25 mouse cellular contexts compared by ENCODE assay signal in the genomic region with DNA sequence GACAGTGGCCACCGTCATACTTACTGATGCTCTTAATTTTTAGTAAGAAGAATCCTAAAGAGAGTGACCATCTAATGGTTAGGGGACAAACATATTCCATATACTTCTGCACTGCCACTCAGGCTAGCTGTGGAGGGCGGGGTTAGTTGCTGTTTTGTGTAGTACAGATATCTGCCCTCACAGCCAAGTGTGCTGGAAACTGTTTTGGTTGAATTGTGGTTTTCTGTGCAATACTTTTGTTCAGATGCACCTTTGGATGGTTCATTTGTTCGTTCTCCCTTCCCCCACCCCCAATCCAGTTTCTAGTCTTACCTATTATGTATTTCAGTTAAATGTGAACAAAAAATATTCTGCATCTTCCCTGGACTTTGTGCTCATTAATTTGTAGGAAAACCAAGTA.
DNase-seq lines count a peak whose midpoint lies in the region; ATAC-seq and TF ChIP-seq lines count a peak whose summit lies in the region.
"Had no signal": no experiment of that assay in that cellular context is flagged by ENCODE, and none has a peak within 500 bp of the region (broad histone marks: within the 10 kb centered on the region; RNA-seq: fewer than 3 reads in every experiment).

No protein-coding gene starts in this region.

- no peak for DNase-seq in stomach, postnatal 0 days (ENCODE audit: low spot score)
- DNase-seq in liver, embryonic 14.5 days (ENCODE audit: low read depth in 3 of 3, low spot score in 3 of 3) = no peak
- no peak for DNase-seq in kidney, adult 9 months
- no peak for DNase-seq in cerebellum, adult 18-20 months
- DNase-seq: adrenal gland, postnatal 14 days; cerebellum, adult 11-12 months; cerebellum, postnatal 10 days; gastrocnemius, postnatal 14 days; heart, postnatal 4 days; kidney, adult 8-10 months; kidney, postnatal 25 days; left cerebral cortex, postnatal 4 days; lung, embryonic 14.5 days; lung, postnatal 14 days; right cerebral cortex, postnatal 4 days had no signal

- no peaks in the 10 kb centered on the region for H3K4me1 ChIP-seq in stomach, embryonic 15.5 days
- no peaks in the 10 kb centered on the region for H3K4me1 ChIP-seq in stomach, postnatal 0 days (replicated peaks; ENCODE audit: control insufficient read depth, insufficient read depth)
- H3K4me1 ChIP-seq in liver, embryonic 14.5 days (replicated peaks; ENCODE audit: control insufficient read depth in 2 of 2, insufficient read depth in 2 of 2, low read length in 1 of 2) = peaks cover 52 to 76% of the 10 kb centered on the region in 2 experiments
- H3K4me1 ChIP-seq in forebrain, embryonic 12.5 days = no peaks in the 10 kb centered on the region
- H3K4me1 ChIP-seq: hindbrain, embryonic 13.5 days; neural tube, embryonic 12.5 days had no signal

- no peak for TF ChIP-seq CTCF in stomach, postnatal 0 days (IDR thresholded peaks at IDR 0.05; ENCODE audit: low read depth)
- no peak for TF ChIP-seq CTCF in liver, embryonic 14.5 days (IDR thresholded peaks at IDR 0.05; ENCODE audit: low read depth)

- H3K36me3 ChIP-seq in stomach, embryonic 15.5 days = no peaks in the 10 kb centered on the region
- H3K36me3 ChIP-seq in stomach, postnatal 0 days (ENCODE audit: control insufficient read depth, insufficient read depth, low read length) = no peaks in the 10 kb centered on the region
- no peaks in the 10 kb centered on the region for H3K36me3 ChIP-seq in liver, embryonic 14.5 days (replicated peaks; ENCODE audit: control insufficient read depth, insufficient read depth, low read depth)
- H3K36me3 ChIP-seq in forebrain, embryonic 12.5 days (replicated peaks) = no peaks in the 10 kb centered on the region
- H3K36me3 ChIP-seq: hindbrain, embryonic 13.5 days; neural tube, embryonic 12.5 days had no signal

- no peaks in the 10 kb centered on the region for H3K27me3 ChIP-seq in stomach, embryonic 15.5 days (replicated peaks)
- no peaks in the 10 kb centered on the region for H3K27me3 ChIP-seq in stomach, postnatal 0 days (ENCODE audit: control insufficient read depth, insufficient read depth, low read length)
- H3K27me3 ChIP-seq in liver, embryonic 14.5 days (ENCODE audit: control insufficient read depth, insufficient read depth, low read length) = no peaks in the 10 kb centered on the region
- H3K27me3 ChIP-seq in forebrain, embryonic 12.5 days = no peaks in the 10 kb centered on the region
- H3K27me3 ChIP-seq: hindbrain, embryonic 13.5 days; neural tube, embryonic 12.5 days had no signal

- ATAC-seq in stomach, embryonic 15.5 days (ENCODE audit: insufficient read depth, low FRiP score, low read depth) = peak; percentile 75; the same call in 1 of the 2 replicates
- ATAC-seq in stomach, postnatal 0 days (ENCODE audit: low FRiP score, low TSS enrichment) = no peak
- ATAC-seq in erythroid progenitor cell, adult 5-6 weeks (replicated peaks; ENCODE audit: low FRiP score, poor library complexity, severe bottlenecking) = peak; percentile 74
- ATAC-seq in liver, embryonic 14.5 days (ENCODE audit: insufficient read depth) = peak; percentile 74
- ATAC-seq in megakaryocyte-erythroid progenitor cell, adult 5-6 weeks (replicated peaks; ENCODE audit: low FRiP score, low TSS enrichment, poor library complexity, severe bottlenecking) = peak; percentile 51
- ATAC-seq in forebrain, embryonic 12.5 days (ENCODE audit: low FRiP score) = no peak
- ATAC-seq: intestine, embryonic 16.5 days; midbrain, embryonic 16.5 days had no signal

- no peak overlapping the region for H3K27ac ChIP-seq in stomach, embryonic 15.5 days
- H3K27ac ChIP-seq in stomach, postnatal 0 days (replicated peaks) = no peak overlapping the region
- peak overlapping the region; percentile 91 for H3K27ac ChIP-seq in liver, embryonic 14.5 days
- H3K27ac ChIP-seq in forebrain, embryonic 12.5 days = no peak overlapping the region
- H3K27ac ChIP-seq: hindbrain, embryonic 13.5 days; neural tube, embryonic 12.5 days had no signal

- no peak overlapping the region for H3K4me3 ChIP-seq in stomach, embryonic 15.5 days (replicated peaks)
- no peak overlapping the region for H3K4me3 ChIP-seq in stomach, postnatal 0 days (ENCODE audit: low read depth, low read length)
- H3K4me3 ChIP-seq in liver, embryonic 14.5 days (ENCODE audit: insufficient read depth in 1 of 2, low read depth in 2 of 2, low read length in 2 of 2) = no peak overlapping the region
- H3K4me3 ChIP-seq in forebrain, embryonic 12.5 days (replicated peaks) = no peak overlapping the region
- H3K4me3 ChIP-seq: hindbrain, embryonic 13.5 days; myocyte; neural tube, embryonic 12.5 days had no signal

- TF ChIP-seq EP300 in stomach, postnatal 0 days (optimal IDR thresholded peaks at IDR 0.05) = no peak
- peak; percentile 75 for TF ChIP-seq EP300 in liver, embryonic 14.5 days (IDR thresholded peaks at IDR 0.05; ENCODE audit: low read depth)

- WGBS in stomach, embryonic 15.5 days = 82% methylated on average over 3 of the region's 3 CpGs
- whole genome bisulfite sequencing in stomach, postnatal 0 days = 82% methylated on average over 3 of the region's 3 CpGs
- 23% methylated on average over 3 of the region's 3 CpGs for WGBS in liver, embryonic 14.5 days (ENCODE audit: insufficient replicate concordance)
- 85% methylated on average over 3 of the region's 3 CpGs for WGBS in forebrain, embryonic 12.5 days

- H3K9ac ChIP-seq in stomach, embryonic 15.5 days = no peak overlapping the region
- H3K9ac ChIP-seq in stomach, postnatal 0 days (ENCODE audit: low read length) = no peak overlapping the region
- peak overlapping the region; percentile 50 for H3K9ac ChIP-seq in liver, embryonic 14.5 days (replicated peaks)
- H3K9ac ChIP-seq in forebrain, embryonic 12.5 days = no peak overlapping the region
- H3K9ac ChIP-seq: hindbrain, embryonic 13.5 days; lung, embryonic 14.5 days; neural tube, embryonic 12.5 days had no signal

- no peaks in the 10 kb centered on the region for H3K9me3 ChIP-seq in stomach, embryonic 15.5 days
- H3K9me3 ChIP-seq in stomach, postnatal 0 days (ENCODE audit: control insufficient read depth, low read length) = no peaks in the 10 kb centered on the region
- no peaks in the 10 kb centered on the region for H3K9me3 ChIP-seq in liver, embryonic 14.5 days (ENCODE audit: control insufficient read depth, low read length)
- no peaks in the 10 kb centered on the region for H3K9me3 ChIP-seq in forebrain, embryonic 12.5 days
- H3K9me3 ChIP-seq: hindbrain, embryonic 13.5 days; neural tube, embryonic 12.5 days had no signal

- no peak overlapping the region for H3K4me2 ChIP-seq in stomach, embryonic 15.5 days
- no peak overlapping the region for H3K4me2 ChIP-seq in stomach, postnatal 0 days (replicated peaks; ENCODE audit: low read depth)
- peak overlapping the region; percentile 49 for H3K4me2 ChIP-seq in liver, embryonic 14.5 days (ENCODE audit: low read depth)
- H3K4me2 ChIP-seq in forebrain, embryonic 12.5 days = no peak overlapping the region
- H3K4me2 ChIP-seq: hindbrain, embryonic 13.5 days; lung, embryonic 14.5 days; midbrain, embryonic 11.5 days; neural tube, embryonic 12.5 days had no signal

Comparison
In these comparisons a context has a peak if more than half of its experiments do, and no peak if none do; other contexts are left out.
1. ATAC-seq: peak in stomach, embryonic 15.5 days (single experiment), erythroid progenitor cell, adult 5-6 weeks (single experiment), liver, embryonic 14.5 days (single experiment) and megakaryocyte-erythroid progenitor cell, adult 5-6 weeks (single experiment); none in stomach, postnatal 0 days (single experiment) and forebrain, embryonic 12.5 days (single experiment).